Mouse (Mus musculus): ENCODE results near the gene Mup3. TPM values are rescaled to one million over a fixed set of nuclear protein-coding genes. Genes with fewer than 3 reads are reported as not detected.
"Not testable (repeated sequence)": the region's sequence is repeated elsewhere in the genome, so short reads cannot be mapped to it uniquely, and the experiment has no call there.

Mup3 gene
- total RNA-seq (2021), result 0.41 and 1.1 TPM in 2 replicates
- long read RNA-seq, experiment 1, result 0 reads
- long read RNA-seq, experiment 2, partial matches to known transcripts, result 2 of 5 reads
- long read RNA-seq, experiment 2, other reads (novel, unspliced or antisense), result 1 of 5 reads

DNA sequence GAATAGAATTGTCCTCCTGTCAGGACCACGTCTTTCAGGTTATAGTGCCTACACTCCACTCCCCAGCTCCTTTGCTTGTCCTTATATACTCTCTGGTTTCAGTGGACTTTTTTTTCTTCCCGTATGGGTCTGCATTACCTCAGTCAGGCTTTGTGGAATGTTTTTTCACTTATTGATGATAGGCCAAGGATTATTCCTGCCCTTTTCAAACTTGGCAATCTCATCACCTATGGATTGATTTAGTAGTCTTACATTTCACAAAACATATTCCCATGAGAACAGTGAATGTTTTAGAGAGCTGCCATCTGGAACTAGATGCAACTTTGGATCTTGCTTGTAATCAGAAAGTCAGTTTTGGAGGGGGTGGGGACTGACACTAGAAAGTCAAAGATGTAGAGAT, at the start of gene Mup3:
TSS of gene Mup3 (minus strand) at position 102 of the 400 bp plus-strand sequence.
- no peak for DNase-seq

- DNase-seq, result peak; percentile 56
Measured at GRCm38 (mm10) chr4:62133706-62134105, 46.6 kb upstream of the Mup3 start.

DNA sequence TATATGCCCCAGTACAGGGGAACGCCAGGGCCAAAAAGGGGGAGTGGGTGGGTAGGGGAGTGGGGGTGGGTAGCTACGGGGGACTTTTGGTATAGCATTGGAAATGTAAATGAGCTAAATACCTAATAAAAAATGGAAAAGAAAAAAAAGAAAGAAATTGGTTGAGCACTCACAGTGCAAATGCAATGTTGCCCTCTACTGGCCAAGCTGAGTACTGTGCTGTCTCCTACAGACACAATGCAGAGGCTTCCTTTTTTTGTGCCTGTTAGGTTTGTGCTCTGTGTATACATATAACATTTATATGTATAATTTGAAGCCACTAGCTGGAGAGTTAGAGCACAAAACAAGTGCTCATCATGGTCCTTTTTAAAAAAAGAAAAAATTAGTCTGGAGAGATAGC, 16.2 kb upstream of the Mup3 start:
- peak; percentile 27 for DNase-seq

DNA sequence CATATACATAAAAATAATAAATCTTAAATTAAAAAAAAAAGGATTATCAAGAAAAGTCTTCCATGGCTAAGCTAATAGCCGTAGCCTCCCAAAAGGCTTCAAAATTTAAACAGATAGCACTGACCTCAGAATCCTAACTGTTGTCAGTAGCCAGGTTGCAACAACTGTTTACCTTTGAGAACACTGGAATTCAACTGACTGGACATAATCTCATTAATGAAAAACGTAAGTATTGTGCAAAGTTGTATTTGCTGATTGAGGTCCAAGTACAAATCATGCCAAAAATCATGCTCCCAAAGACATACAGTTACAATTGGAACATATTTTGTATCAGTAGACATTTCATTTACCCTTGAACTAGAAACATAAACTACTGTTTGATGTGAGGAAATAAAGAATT, 811 bp upstream of the Mup3 start:
- DNase-seq, result no peak

GRCm38 (mm10) chr4:62082755-62083154, 4.4 kb downstream of the Mup3 start:
- no peak for DNase-seq

DNA sequence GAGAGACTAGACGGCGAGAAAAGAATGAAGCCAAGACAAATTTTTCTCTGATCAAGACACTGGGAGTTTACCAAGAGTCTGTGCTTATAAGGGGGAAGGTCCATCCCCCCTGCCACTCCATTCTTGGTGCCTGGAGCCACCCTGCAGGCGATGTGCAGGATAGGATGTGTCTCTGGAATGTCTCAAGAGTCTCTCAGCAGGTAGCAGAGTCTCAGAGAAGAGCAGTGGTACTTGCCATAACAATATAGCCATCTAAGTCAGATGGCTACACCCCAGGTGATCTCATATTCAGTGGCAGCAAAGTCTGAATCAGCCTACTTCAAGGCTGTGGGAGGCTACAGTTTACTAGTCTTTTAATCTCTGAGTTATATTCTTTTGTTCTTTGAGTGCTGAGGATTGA, 12.0 kb downstream of the Mup3 start:
- no peak for DNase-seq

DNA sequence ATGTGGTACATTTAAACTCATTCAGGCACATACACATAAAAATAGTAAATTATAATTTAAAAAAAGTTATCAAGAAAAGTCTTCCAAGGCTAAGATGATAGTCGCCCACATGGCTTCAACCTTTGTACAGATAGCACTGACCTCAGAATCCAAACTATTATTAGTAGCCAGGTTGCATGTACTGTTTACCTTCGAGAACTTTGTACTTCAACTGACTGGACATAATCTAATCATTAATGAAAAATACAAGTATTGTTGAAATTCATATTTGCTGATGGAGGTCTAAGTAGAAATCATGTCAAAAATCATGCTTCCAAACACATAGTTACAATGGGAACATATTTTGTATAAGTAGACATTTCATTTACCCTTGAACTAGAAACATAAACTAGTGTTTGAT, 32.4 kb downstream of the Mup3 start:
- not testable (repeated sequence) for DNase-seq

GRCm38 (mm10) chr4:62054058-62054457, 33.1 kb downstream of the Mup3 start, which contains the start of gene Mup20:
Mup20 (minus strand) TSS chr4:62054158.
- DNase-seq, result not testable (repeated sequence)

Other genes starting within 250 kb of the Mup3 start
- not detected in 2 replicates for gene Mup20, start 33.2 kb downstream of the Mup3 start, total RNA-seq (2021)
- not detected in 2 replicates for gene Mup21, start 63.5 kb upstream of the Mup3 start, total RNA-seq (2021)
- 5.2 and 6.9 TPM in 2 replicates for gene Zfp37, start 143.7 kb upstream of the Mup3 start, total RNA-seq (2021)
- gene Slc31a2, start 175.2 kb upstream of the Mup3 start, total RNA-seq (2021), result 17.7 and 19.5 TPM in 2 replicates

Data from adrenal gland, postnatal 14 days (tissue).